Mouse (Mus musculus) midbrain, embryonic 16.5 days (tissue): Measurements from ENCODE around the gene Lrrc39. TPM values are rescaled to one million over a fixed set of nuclear protein-coding genes. Genes with fewer than 3 reads are reported as not detected.

Experiments used
- ATAC-seq: fragments of 200-750 bp; cut with Nextera tagmentation; 2 replicates; pipeline ENCODE4 v1.8.0; 2017; ENCODE audit warnings: moderate TSS enrichment
- H3K27ac ChIP-seq: fragments of 300-500 bp; sonication (generic); 2 replicates; pipeline ENCODE4 v1.5.1; 2014; ENCODE audit warnings: mild to moderate bottlenecking, low read length, mixed read lengths
- H3K27me3 ChIP-seq: fragments of 300-500 bp; sonication (generic); 2 replicates; pipeline ENCODE4 v1.6.1; 2014; ENCODE audit warnings: low read depth, low read length, mixed read lengths; ENCODE audit not compliant: control insufficient read depth, insufficient read depth
- H3K36me3 ChIP-seq: fragments of 300-500 bp; sonication (generic); 2 replicates; pipeline ENCODE4 v1.6.1; 2014; ENCODE audit warnings: mild to moderate bottlenecking, low read length, moderate library complexity, mixed read lengths; ENCODE audit not compliant: control insufficient read depth, insufficient read depth
- H3K4me1 ChIP-seq: fragments of 300-500 bp; sonication (generic); 2 replicates; pipeline ENCODE4 v1.6.1; 2014; ENCODE audit warnings: mild to moderate bottlenecking, low read length, mixed read lengths; ENCODE audit not compliant: control insufficient read depth, insufficient read depth
- H3K4me2 ChIP-seq: fragments of 300-500 bp; sonication (generic); 2 replicates; pipeline ENCODE4 v1.6.1; 2014; ENCODE audit warnings: mild to moderate bottlenecking, low read length, mixed read lengths
- H3K4me3 ChIP-seq: fragments of 300-500 bp; sonication (generic); 2 replicates; pipeline ENCODE4 v1.5.1; 2014; ENCODE audit warnings: low read depth, mild to moderate bottlenecking, low read length, moderate library complexity, mixed read lengths
- H3K9ac ChIP-seq: fragments of 300-500 bp; sonication (generic); 2 replicates; pipeline ENCODE4 v1.6.1; 2014; ENCODE audit warnings: low read depth, low read length, mixed read lengths
- H3K9me3 ChIP-seq: fragments of 300-500 bp; sonication (generic); replicated peaks from 2 replicates; pipeline ENCODE4 v1.6.1; 2014; ENCODE audit warnings: mild to moderate bottlenecking, low read length, mixed read lengths; ENCODE audit not compliant: control insufficient read depth, poor library complexity, severe bottlenecking
- WGBS: fragments of 180-500 bp; shearing (Covaris S2); extraction: QIAGEN DNeasy Blood & Tissue Kit; methylation state at CpG from one replicate; pipeline ENCODE4 v1.1.7; 2014; 5-methylcytosine and 5-hydroxymethylcytosine counted together
- polyA plus RNA-seq: library from polyadenylated mRNA; unstranded; fragments of >200 nt; fragmentation: Nextera tagmentation; extraction: Ambion mirVana; gene quantifications from 2 replicates; pipeline ENCODE4 v1.2.1, GENCODE M21; 2015

Lrrc39 gene
- polyA plus RNA-seq, 1 experiment from 2014 or later = 0.38 TPM

DNA sequence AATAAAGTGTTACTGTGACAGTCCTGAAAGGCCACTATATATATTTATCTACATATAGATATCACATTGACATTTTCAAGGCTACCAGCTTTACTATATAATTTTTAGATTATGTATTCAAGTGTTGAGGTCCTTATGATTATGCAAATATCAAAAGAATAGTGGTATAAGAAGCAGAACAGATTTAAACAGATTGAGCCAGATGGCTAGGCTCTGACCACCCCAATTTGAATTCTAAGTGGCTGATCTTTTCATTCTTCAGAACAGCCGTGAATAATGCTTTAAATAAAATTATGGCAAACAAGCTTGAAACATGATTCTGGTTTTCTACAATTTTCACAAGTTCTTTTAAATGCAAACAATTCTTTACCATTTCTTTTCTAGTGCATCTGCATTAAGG, 68.7 kb downstream of the Lrrc39 start:
- WGBS = 26% methylated on average over 1 of the region's 1 CpGs
- Histone ChIP-seq H3K4me2 (no peak overlapping the region), H3K36me3 (peaks cover 11% of the 10 kb centered on the region), H3K4me3 (no peak overlapping the region), H3K27me3 (no peaks in the 10 kb centered on the region), H3K9me3 (no peaks in the 10 kb centered on the region), H3K9ac (no peak overlapping the region), H3K27ac (no peak overlapping the region), H3K4me1 (no peaks in the 10 kb centered on the region)
- no peak for ATAC-seq

Other genes with a start within 250 kb of the Lrrc39 start
- 4.0 and 5.8 TPM in 2 replicates for gene Cdc14a, start 138.9 kb upstream of the Lrrc39 start, polyA plus RNA-seq
- 111 and 116 TPM in 2 replicates for gene Rtca, start 54.8 kb upstream of the Lrrc39 start, polyA plus RNA-seq
- 12.0 and 12.7 TPM in 2 replicates for gene Dbt, start 49.9 kb upstream of the Lrrc39 start, polyA plus RNA-seq
- 11.4 and 15.3 TPM in 2 replicates for gene Sass6, start 32.0 kb downstream of the Lrrc39 start, polyA plus RNA-seq
- 29.3 and 31.8 TPM in 2 replicates for gene Trmt13, start 51.6 kb downstream of the Lrrc39 start, polyA plus RNA-seq
- 68.3 and 69.8 TPM in 2 replicates for gene Mfsd14a, start 99.7 kb downstream of the Lrrc39 start, polyA plus RNA-seq
- gene Gm43191, start 118.3 kb downstream of the Lrrc39 start, polyA plus RNA-seq = not detected in 2 replicates
- 8.2 and 8.8 TPM in 2 replicates for gene Slc35a3, start 149.9 kb downstream of the Lrrc39 start, polyA plus RNA-seq
- gene Agl, start 245.2 kb downstream of the Lrrc39 start, polyA plus RNA-seq = 12.6 and 14.5 TPM in 2 replicates